Mouse (Mus musculus): ENCODE results near the gene Arhgap4. TPM values are rescaled to one million over a fixed set of nuclear protein-coding genes. Genes with fewer than 3 reads are reported as not detected.

Arhgap4 gene
- polyA plus RNA-seq, 1 experiment from 2014 or later, result 3.0 TPM

GRCm38 (mm10) chrX:73922550-73922882 is 846 bp upstream of the Arhgap4 start:
- Histone ChIP-seq H3K4me1 (ENCODE audit: control insufficient read depth, insufficient read depth, low read length) (peaks cover 7% of the 10 kb centered on the region), H3K4me2 (ENCODE audit: low read length) (peak overlapping the region; percentile 70), H3K9ac (ENCODE audit: low read depth, low read length) (peak overlapping the region; percentile 70), H3K36me3 (ENCODE audit: control insufficient read depth, insufficient read depth, low read length) (0 out of 2 replicates have a peak, but pooled peaks cover 2% of the 10 kb centered on the region), H3K4me3 (ENCODE audit: low read depth, low read length) (peak overlapping the region; percentile 60; the same call in 1 of the 2 replicates), H3K9me3 (replicated peaks; ENCODE audit: control insufficient read depth, low read length, poor library complexity, severe bottlenecking) (no peaks in the 10 kb centered on the region), H3K27ac (ENCODE audit: low read length) (peak overlapping the region; percentile 84), H3K27me3 (ENCODE audit: control insufficient read depth, insufficient read depth, low read depth, low read length) (no peaks in the 10 kb centered on the region)
- WGBS, result 73% methylated on average over 8 of the region's 8 CpGs
- ATAC-seq, result peak; percentile 31; the same call in 1 of the 2 replicates

GRCm38 (mm10) chrX:73921285-73921822 is 316 bp downstream of the Arhgap4 start:
- Histone ChIP-seq H3K27me3 (ENCODE audit: control insufficient read depth, insufficient read depth, low read depth, low read length) (no peaks in the 10 kb centered on the region), H3K27ac (ENCODE audit: low read length) (peak overlapping the region; percentile 78), H3K9me3 (replicated peaks; ENCODE audit: control insufficient read depth, low read length, poor library complexity, severe bottlenecking) (no peaks in the 10 kb centered on the region), H3K4me3 (ENCODE audit: low read depth, low read length) (peak overlapping the region; percentile 60), H3K4me1 (ENCODE audit: control insufficient read depth, insufficient read depth, low read length) (peaks cover 7% of the 10 kb centered on the region), H3K4me2 (ENCODE audit: low read length) (peak overlapping the region; percentile 73), H3K36me3 (ENCODE audit: control insufficient read depth, insufficient read depth, low read length) (0 out of 2 replicates have a peak, but pooled peaks cover 2% of the 10 kb centered on the region), H3K9ac (ENCODE audit: low read depth, low read length) (peak overlapping the region; percentile 70)
- WGBS, result 16% methylated on average over 34 of the region's 34 CpGs
- peak; percentile 59 for ATAC-seq

DNA sequence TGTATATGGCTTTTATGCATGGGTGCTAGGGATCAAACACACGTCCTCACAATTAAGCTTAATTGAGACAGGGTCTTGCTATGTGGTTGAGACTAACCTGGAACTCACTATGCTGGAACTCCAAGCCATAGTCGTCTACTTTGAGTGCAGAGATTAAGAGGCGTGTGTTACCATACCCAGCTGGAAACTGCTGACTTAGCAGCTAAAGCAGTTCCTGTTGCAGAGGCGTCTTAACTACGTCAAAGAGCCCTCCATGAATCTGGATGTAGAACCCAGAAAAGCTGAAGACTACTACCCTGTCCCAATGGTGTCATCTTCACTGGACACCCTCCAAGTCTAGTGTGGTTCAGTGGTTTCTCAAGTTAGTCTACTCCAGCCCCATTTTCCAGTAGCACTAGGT is 3.0 kb downstream of the Arhgap4 start:
- Histone ChIP-seq H3K27me3 (ENCODE audit: control insufficient read depth, insufficient read depth, low read depth, low read length) (no peaks in the 10 kb centered on the region), H3K36me3 (ENCODE audit: control insufficient read depth, insufficient read depth, low read length) (0 out of 2 replicates have a peak, but pooled peaks cover 2% of the 10 kb centered on the region), H3K27ac (ENCODE audit: low read length) (no peak overlapping the region), H3K4me2 (ENCODE audit: low read length) (no peak overlapping the region), H3K4me3 (ENCODE audit: low read depth, low read length) (no peak overlapping the region), H3K9ac (ENCODE audit: low read depth, low read length) (no peak overlapping the region), H3K4me1 (ENCODE audit: control insufficient read depth, insufficient read depth, low read length) (peaks cover 7% of the 10 kb centered on the region), H3K9me3 (replicated peaks; ENCODE audit: control insufficient read depth, low read length, poor library complexity, severe bottlenecking) (no peaks in the 10 kb centered on the region)
- ATAC-seq, result no peak
- 92% methylated on average over 5 of the region's 5 CpGs for WGBS

GRCm38 (mm10) chrX:73916945-73917344 is 4.7 kb downstream of the Arhgap4 start:
- ATAC-seq, result no peak
- no peaks in the 10 kb centered on the region for H3K27me3 ChIP-seq (ENCODE audit: control insufficient read depth, insufficient read depth, low read depth, low read length)
- H3K9ac ChIP-seq (ENCODE audit: low read depth, low read length), result no peak overlapping the region
- H3K4me2 ChIP-seq (ENCODE audit: low read length), result no peak overlapping the region
- no peak overlapping the region for H3K4me3 ChIP-seq (ENCODE audit: low read depth, low read length)
- H3K27ac ChIP-seq (ENCODE audit: low read length), result no peak overlapping the region
- WGBS, result 71% methylated on average over 8 of the region's 8 CpGs
- H3K36me3 ChIP-seq (ENCODE audit: control insufficient read depth, insufficient read depth, low read length), result 0 out of 2 replicates have a peak, but pooled peaks cover 2% of the 10 kb centered on the region
- no peaks in the 10 kb centered on the region for H3K9me3 ChIP-seq (replicated peaks; ENCODE audit: control insufficient read depth, low read length, poor library complexity, severe bottlenecking)
- H3K4me1 ChIP-seq (ENCODE audit: control insufficient read depth, insufficient read depth, low read length), result peaks cover 7% of the 10 kb centered on the region

DNA sequence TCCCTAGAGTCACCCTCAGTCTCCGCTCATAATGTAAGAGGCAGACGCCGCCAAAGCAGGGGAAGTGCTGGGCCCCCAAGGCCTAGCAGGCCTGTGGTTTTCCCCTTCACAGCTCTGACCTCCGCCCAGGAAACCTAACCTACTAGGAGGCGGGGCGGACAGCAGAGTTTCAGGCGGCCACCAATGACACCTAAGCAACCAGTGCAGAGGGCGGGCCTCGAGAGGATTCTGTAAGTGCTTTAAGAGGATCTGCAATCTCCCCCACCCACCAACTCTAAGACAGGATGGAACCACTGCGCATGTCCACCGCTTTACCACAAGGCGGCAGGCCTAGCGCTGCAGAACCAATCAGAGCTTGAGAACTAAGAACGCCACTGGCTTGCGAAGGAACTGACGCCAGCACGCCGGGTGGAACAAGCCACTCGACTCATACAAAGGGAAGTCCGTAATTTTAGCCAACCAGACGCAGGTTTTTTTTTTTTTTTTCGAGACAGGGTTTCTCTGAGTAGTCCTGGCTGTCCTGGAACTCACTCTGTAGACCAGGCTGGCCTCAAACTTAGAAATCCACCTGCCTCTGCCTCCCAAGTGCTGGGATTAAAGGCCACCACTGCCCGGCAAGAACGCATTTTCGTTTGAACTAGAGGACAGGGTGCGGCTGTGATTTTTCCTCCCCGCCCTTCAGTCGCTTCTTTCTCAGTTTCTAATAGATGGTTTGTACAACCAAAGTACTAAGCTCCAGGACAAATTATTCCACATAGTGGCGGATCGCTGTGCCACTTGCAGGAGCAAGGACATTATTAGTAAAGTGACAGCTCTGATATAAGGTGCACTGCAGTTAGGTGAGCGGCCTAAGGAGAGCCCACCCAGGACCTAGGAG is 6.6 kb downstream of the Arhgap4 start:
- H3K9me3 ChIP-seq (replicated peaks; ENCODE audit: control insufficient read depth, low read length, poor library complexity, severe bottlenecking), result no peaks in the 10 kb centered on the region
- peak overlapping the region; percentile 26 for H3K4me3 ChIP-seq (ENCODE audit: low read depth, low read length)
- 28% methylated on average over 31 of the region's 31 CpGs for WGBS
- peak overlapping the region; percentile 48 for H3K9ac ChIP-seq (ENCODE audit: low read depth, low read length)
- 0 out of 2 replicates have a peak, but pooled peaks cover 2% of the 10 kb centered on the region for H3K4me1 ChIP-seq (ENCODE audit: control insufficient read depth, insufficient read depth, low read length)
- H3K27me3 ChIP-seq (ENCODE audit: control insufficient read depth, insufficient read depth, low read depth, low read length), result no peaks in the 10 kb centered on the region
- ATAC-seq, result peak; percentile 98
- H3K4me2 ChIP-seq (ENCODE audit: low read length), result peak overlapping the region; percentile 50
- peak overlapping the region; percentile 78 for H3K27ac ChIP-seq (ENCODE audit: low read length)
- H3K36me3 ChIP-seq (ENCODE audit: control insufficient read depth, insufficient read depth, low read length), result 0 out of 2 replicates have a peak, but pooled peaks cover 2% of the 10 kb centered on the region

- 95% methylated on average over 2 of the region's 2 CpGs for WGBS
- 0 out of 2 replicates have a peak, but pooled peaks cover 2% of the 10 kb centered on the region for H3K4me1 ChIP-seq (ENCODE audit: control insufficient read depth, insufficient read depth, low read length)
- no peak for ATAC-seq
- H3K27me3 ChIP-seq (ENCODE audit: control insufficient read depth, insufficient read depth, low read depth, low read length), result no peaks in the 10 kb centered on the region
- no peak overlapping the region; the same call in 1 of the 2 replicates for H3K4me2 ChIP-seq (ENCODE audit: low read length)
- no peak overlapping the region for H3K27ac ChIP-seq (ENCODE audit: low read length)
- H3K4me3 ChIP-seq (ENCODE audit: low read depth, low read length), result no peak overlapping the region
- H3K36me3 ChIP-seq (ENCODE audit: control insufficient read depth, insufficient read depth, low read length), result no peaks in the 10 kb centered on the region
- H3K9me3 ChIP-seq (replicated peaks; ENCODE audit: control insufficient read depth, low read length, poor library complexity, severe bottlenecking), result no peaks in the 10 kb centered on the region
- no peak overlapping the region for H3K9ac ChIP-seq (ENCODE audit: low read depth, low read length)
These were observed 10.1 kb downstream of the Arhgap4 start for GRCm38 (mm10) chrX:73911588-73911987.

DNA sequence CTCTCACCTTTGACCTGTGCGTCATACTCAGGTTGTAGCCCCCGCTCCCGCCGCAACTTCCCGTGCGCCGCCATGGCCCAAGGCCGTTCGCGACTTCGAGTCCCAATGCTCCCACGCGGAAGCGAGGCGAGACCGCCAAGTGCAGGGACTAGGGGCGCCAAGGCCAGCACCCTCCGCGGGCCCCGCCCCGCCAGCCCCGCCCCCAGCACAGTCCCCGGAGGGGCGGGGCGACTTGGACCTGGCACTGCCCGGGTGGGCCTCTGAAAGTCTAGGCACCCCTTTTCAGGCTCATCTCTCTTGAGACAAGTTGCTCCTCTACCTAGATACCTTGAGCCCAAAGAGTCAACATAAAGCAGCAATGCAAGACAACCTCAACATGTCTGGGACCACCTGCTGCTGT is 10.5 kb downstream of the Arhgap4 start:
- H3K9me3 ChIP-seq (replicated peaks; ENCODE audit: control insufficient read depth, low read length, poor library complexity, severe bottlenecking), result no peaks in the 10 kb centered on the region
- 0 out of 2 replicates have a peak, but pooled peaks cover 2% of the 10 kb centered on the region for H3K4me1 ChIP-seq (ENCODE audit: control insufficient read depth, insufficient read depth, low read length)
- no peak overlapping the region for H3K9ac ChIP-seq (ENCODE audit: low read depth, low read length)
- H3K27me3 ChIP-seq (ENCODE audit: control insufficient read depth, insufficient read depth, low read depth, low read length), result no peaks in the 10 kb centered on the region
- H3K36me3 ChIP-seq (ENCODE audit: control insufficient read depth, insufficient read depth, low read length), result no peaks in the 10 kb centered on the region
- peak overlapping the region; percentile 32 for H3K4me2 ChIP-seq (ENCODE audit: low read length)
- 23% methylated on average over 20 of the region's 26 CpGs for WGBS
- no peak overlapping the region; the same call in 1 of the 2 replicates for H3K4me3 ChIP-seq (ENCODE audit: low read depth, low read length)
- ATAC-seq, result no peak
- H3K27ac ChIP-seq (ENCODE audit: low read length), result no peak overlapping the region

DNA sequence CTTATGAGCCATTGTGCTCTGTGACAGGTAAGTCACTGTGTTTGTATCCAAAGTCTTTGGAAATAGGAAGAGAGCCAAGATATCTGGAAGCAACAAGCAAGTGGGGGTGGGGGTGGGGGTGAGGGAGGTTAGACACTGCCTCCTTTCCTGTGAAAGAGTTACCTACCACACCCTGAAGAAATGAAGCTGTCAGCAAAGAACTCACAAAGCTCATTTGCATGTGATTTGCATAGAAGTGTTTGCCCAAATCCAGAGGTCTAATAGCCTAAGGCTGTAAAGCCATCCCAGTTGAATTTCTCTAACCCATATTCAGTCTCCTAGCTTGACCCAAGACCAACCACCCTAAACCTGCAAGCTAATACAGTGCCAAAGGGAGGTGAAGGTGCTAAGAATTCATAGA is 11.2 kb downstream of the Arhgap4 start:
- Histone ChIP-seq H3K4me3 (ENCODE audit: low read depth, low read length) (no peak overlapping the region), H3K9me3 (replicated peaks; ENCODE audit: control insufficient read depth, low read length, poor library complexity, severe bottlenecking) (no peaks in the 10 kb centered on the region), H3K4me1 (ENCODE audit: control insufficient read depth, insufficient read depth, low read length) (0 out of 2 replicates have a peak, but pooled peaks cover 2% of the 10 kb centered on the region), H3K27me3 (ENCODE audit: control insufficient read depth, insufficient read depth, low read depth, low read length) (no peaks in the 10 kb centered on the region), H3K9ac (ENCODE audit: low read depth, low read length) (no peak overlapping the region), H3K4me2 (ENCODE audit: low read length) (no peak overlapping the region), H3K27ac (ENCODE audit: low read length) (no peak overlapping the region), H3K36me3 (ENCODE audit: control insufficient read depth, insufficient read depth, low read length) (no peaks in the 10 kb centered on the region)
- no peak for ATAC-seq

DNA sequence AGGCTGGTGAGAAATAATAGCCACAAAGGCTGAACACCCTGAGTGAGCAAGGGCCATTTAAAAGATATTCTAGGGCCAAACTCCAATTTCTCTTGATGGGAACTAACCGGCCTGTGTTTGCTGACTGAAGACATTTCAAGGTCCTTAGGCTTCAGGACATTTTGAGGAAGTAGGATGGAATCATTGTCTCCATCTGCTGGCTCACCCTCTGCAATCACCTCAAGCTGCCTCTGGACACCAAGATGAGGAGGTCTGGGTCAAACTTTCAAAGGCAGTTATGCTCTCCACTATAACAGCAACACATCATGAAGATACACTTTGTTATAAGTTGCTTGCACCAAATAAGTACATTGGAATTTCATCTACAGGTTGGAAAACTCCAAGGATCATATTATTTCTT is 11.6 kb downstream of the Arhgap4 start:
- WGBS, result 68% methylated on average over 1 of the region's 1 CpGs
- Histone ChIP-seq H3K4me3 (ENCODE audit: low read depth, low read length) (no peak overlapping the region), H3K27ac (ENCODE audit: low read length) (no peak overlapping the region), H3K36me3 (ENCODE audit: control insufficient read depth, insufficient read depth, low read length) (no peaks in the 10 kb centered on the region), H3K4me2 (ENCODE audit: low read length) (no peak overlapping the region), H3K9me3 (replicated peaks; ENCODE audit: control insufficient read depth, low read length, poor library complexity, severe bottlenecking) (no peaks in the 10 kb centered on the region), H3K27me3 (ENCODE audit: control insufficient read depth, insufficient read depth, low read depth, low read length) (no peaks in the 10 kb centered on the region), H3K4me1 (ENCODE audit: control insufficient read depth, insufficient read depth, low read length) (0 out of 2 replicates have a peak, but pooled peaks cover 2% of the 10 kb centered on the region), H3K9ac (ENCODE audit: low read depth, low read length) (no peak overlapping the region)
- ATAC-seq, result no peak
